Mouse (Mus musculus) hindbrain, embryonic 16.5 days (tissue): ENCODE measurements around the gene Zbtb9. TPM values are rescaled to one million over a fixed set of nuclear protein-coding genes. Genes with fewer than 3 reads are reported as not detected.
A peak's percentile ranks its signal among the peaks of the same experiment; 100 is the strongest.

Experiments used
- ATAC-seq: fragments of 200-750 bp; cut with Nextera tagmentation; 2 replicates; pipeline ENCODE4 v1.8.0; 2017; ENCODE audit warnings: moderate TSS enrichment, moderate library complexity
- H3K27ac ChIP-seq: fragments of 300-500 bp; sonication (generic); 2 replicates; pipeline ENCODE4 v1.5.1; 2014; ENCODE audit warnings: low read depth, mild to moderate bottlenecking, control low read depth, low read length, moderate library complexity
- H3K27me3 ChIP-seq: fragments of 300-500 bp; sonication (generic); replicated peaks from 2 replicates; pipeline ENCODE4 v1.6.1; 2014; ENCODE audit warnings: low read length; ENCODE audit not compliant: control insufficient read depth, insufficient read depth
- H3K36me3 ChIP-seq: fragments of 300-500 bp; sonication (generic); 2 replicates; pipeline ENCODE4 v1.6.1; 2014; ENCODE audit warnings: mild to moderate bottlenecking, low read length, moderate library complexity, mixed read lengths; ENCODE audit not compliant: control insufficient read depth, insufficient read depth
- H3K4me1 ChIP-seq: fragments of 300-500 bp; sonication (generic); 2 replicates; pipeline ENCODE4 v1.6.1; 2014; ENCODE audit warnings: low read depth, low read length; ENCODE audit not compliant: control insufficient read depth, insufficient read depth
- H3K4me2 ChIP-seq: fragments of 300-500 bp; sonication (generic); 2 replicates; pipeline ENCODE4 v1.6.1; 2014; ENCODE audit warnings: mild to moderate bottlenecking, low read length, control low read depth, moderate library complexity
- H3K4me3 ChIP-seq: fragments of 300-500 bp; sonication (generic); 2 replicates; pipeline ENCODE4 v1.5.1; 2014; ENCODE audit warnings: mild to moderate bottlenecking, low read length, control low read depth, moderate library complexity
- H3K9ac ChIP-seq: fragments of 300-500 bp; sonication (generic); 2 replicates; pipeline ENCODE4 v1.6.1; 2014; ENCODE audit warnings: low read depth, mild to moderate bottlenecking, control low read depth, low read length, moderate library complexity
- H3K9me3 ChIP-seq: fragments of 300-500 bp; sonication (generic); 2 replicates; pipeline ENCODE4 v1.6.1; 2014; ENCODE audit warnings: mild to moderate bottlenecking, low read length, moderate library complexity; ENCODE audit not compliant: control insufficient read depth
- WGBS: fragments of 180-500 bp; shearing (Covaris S2); extraction: QIAGEN DNeasy Blood & Tissue Kit; methylation state at CpG from one replicate; pipeline ENCODE4 v1.1.7; 2014; 5-methylcytosine and 5-hydroxymethylcytosine counted together
- microRNA-seq: library from miRNA; unstranded; fragments of <30 nt; microRNA quantifications from one replicate; pipeline ENCODE4, GENCODE M21; 2017
- polyA plus RNA-seq: library from polyadenylated mRNA; unstranded; fragments of >200 nt; fragmentation: Nextera tagmentation; extraction: Ambion mirVana; gene quantifications from 2 replicates; pipeline ENCODE4 v1.2.1, GENCODE M21; 2015

Gene Zbtb9
- polyA plus RNA-seq, 1 experiment from 2014 or later, result 13.0 TPM

- 75% methylated on average over 14 of the region's 14 CpGs for WGBS
- no peaks in the 10 kb centered on the region for H3K4me1 ChIP-seq
- H3K27ac ChIP-seq, result no peak overlapping the region
- no peak overlapping the region for H3K4me2 ChIP-seq
- no peak overlapping the region for H3K9ac ChIP-seq
- no peaks in the 10 kb centered on the region for H3K9me3 ChIP-seq
- H3K36me3 ChIP-seq, result no peaks in the 10 kb centered on the region
- no peaks in the 10 kb centered on the region for H3K27me3 ChIP-seq
- ATAC-seq, result no peak
- H3K4me3 ChIP-seq, result no peak overlapping the region
Observed at GRCm38 (mm10) chr17:27048445-27049239, 75.7 kb downstream of the Zbtb9 start.

- 70% methylated on average over 5 of the region's 5 CpGs for WGBS
- H3K27me3 ChIP-seq, result peaks cover 9% of the 10 kb centered on the region
- no peak overlapping the region for H3K9ac ChIP-seq
- ATAC-seq, result no peak
- H3K36me3 ChIP-seq, result no peaks in the 10 kb centered on the region
- no peaks in the 10 kb centered on the region for H3K4me1 ChIP-seq
- H3K4me3 ChIP-seq, result no peak overlapping the region
- H3K27ac ChIP-seq, result no peak overlapping the region
- H3K9me3 ChIP-seq, result no peaks in the 10 kb centered on the region
- H3K4me2 ChIP-seq, result no peak overlapping the region
Observed at GRCm38 (mm10) chr17:27050853-27051252, 77.9 kb downstream of the Zbtb9 start.

DNA sequence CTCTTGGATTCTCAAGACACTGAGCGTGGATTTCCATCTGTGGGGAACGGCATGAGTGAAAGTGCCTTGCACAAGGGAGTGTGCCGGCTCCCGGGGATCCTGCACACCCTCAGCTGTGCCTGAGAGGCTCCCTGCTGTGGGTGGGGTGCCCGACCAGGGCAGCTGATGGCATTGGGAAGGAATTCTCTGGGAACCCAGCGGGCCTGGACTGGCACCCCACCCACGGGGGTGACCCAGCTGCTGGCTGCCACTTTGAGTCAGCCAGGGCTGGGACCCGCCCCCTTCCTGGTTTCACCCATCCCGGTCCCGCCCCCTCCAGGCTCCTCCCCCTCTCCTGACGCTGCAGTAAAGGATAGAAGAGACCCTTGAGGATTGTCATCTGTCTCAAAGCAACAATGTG lies 78.5 kb downstream of the Zbtb9 start:
- peaks cover 3% of the 10 kb centered on the region; the same call in 1 of the 2 replicates for H3K4me1 ChIP-seq
- 39% methylated on average over 10 of the region's 11 CpGs for WGBS
- H3K9me3 ChIP-seq, result no peaks in the 10 kb centered on the region
- no peak overlapping the region for H3K4me3 ChIP-seq
- peaks cover 14% of the 10 kb centered on the region for H3K27me3 ChIP-seq
- H3K9ac ChIP-seq, result no peak overlapping the region
- ATAC-seq, result no peak
- H3K27ac ChIP-seq, result no peak overlapping the region
- H3K4me2 ChIP-seq, result peak overlapping the region; percentile 6; the same call in 1 of the 2 replicates
- no peaks in the 10 kb centered on the region for H3K36me3 ChIP-seq

DNA sequence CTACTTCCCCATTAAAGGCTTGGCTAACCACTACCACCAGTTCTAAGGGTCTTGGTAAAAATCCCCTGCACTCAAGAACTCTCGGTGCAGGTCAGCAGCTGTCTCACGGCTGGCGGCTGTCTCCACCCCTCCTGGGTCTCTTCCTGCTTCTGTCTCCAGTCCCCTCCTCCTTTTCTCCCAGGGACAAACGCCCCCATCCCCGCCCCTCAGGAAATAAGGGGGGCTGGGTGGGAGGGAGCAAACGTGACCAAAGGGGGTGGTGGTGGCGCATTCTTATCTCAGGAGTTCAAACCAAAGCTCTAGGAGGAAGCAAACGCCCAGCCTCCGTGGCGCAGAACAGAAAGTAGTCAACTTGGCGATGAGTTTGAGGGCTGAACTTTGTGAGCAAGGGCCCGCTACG lies 83.2 kb downstream of the Zbtb9 start:
- WGBS, result 1% methylated on average over 13 of the region's 13 CpGs
- peak overlapping the region; percentile 84 for H3K4me2 ChIP-seq
- H3K9me3 ChIP-seq, result no peaks in the 10 kb centered on the region
- peaks cover 39% of the 10 kb centered on the region for H3K27me3 ChIP-seq
- peak overlapping the region; percentile 11; the same call in 1 of the 2 replicates for H3K4me3 ChIP-seq
- peaks cover 12% of the 10 kb centered on the region; the same call in 1 of the 2 replicates for H3K4me1 ChIP-seq
- no peak overlapping the region for H3K9ac ChIP-seq
- ATAC-seq, result no peak
- H3K36me3 ChIP-seq, result no peaks in the 10 kb centered on the region
- no peak overlapping the region for H3K27ac ChIP-seq

GRCm38 (mm10) chr17:27056812-27057516 lies 84.0 kb downstream of the Zbtb9 start, which contains the start of gene Itpr3:
TSS of gene Itpr3 (plus strand) at chr17:27057304.
- Histone ChIP-seq H3K4me2 (peak within 1 kb of the TSS; percentile 84), H3K9me3 (no peaks in the 10 kb centered on the region), H3K27ac (no peak within 1 kb of the TSS), H3K4me1 (peaks cover 12% of the 10 kb centered on the region; the same call in 1 of the 2 replicates), H3K36me3 (no peaks in the 10 kb centered on the region), H3K9ac (peak within 1 kb of the TSS; percentile 56), H3K4me3 (peak within 1 kb of the TSS; percentile 51), H3K27me3 (peaks cover 39% of the 10 kb centered on the region)
- ATAC-seq, result peak; percentile 58
- WGBS, result under 1% methylated on average over 40 of the region's 66 CpGs

DNA sequence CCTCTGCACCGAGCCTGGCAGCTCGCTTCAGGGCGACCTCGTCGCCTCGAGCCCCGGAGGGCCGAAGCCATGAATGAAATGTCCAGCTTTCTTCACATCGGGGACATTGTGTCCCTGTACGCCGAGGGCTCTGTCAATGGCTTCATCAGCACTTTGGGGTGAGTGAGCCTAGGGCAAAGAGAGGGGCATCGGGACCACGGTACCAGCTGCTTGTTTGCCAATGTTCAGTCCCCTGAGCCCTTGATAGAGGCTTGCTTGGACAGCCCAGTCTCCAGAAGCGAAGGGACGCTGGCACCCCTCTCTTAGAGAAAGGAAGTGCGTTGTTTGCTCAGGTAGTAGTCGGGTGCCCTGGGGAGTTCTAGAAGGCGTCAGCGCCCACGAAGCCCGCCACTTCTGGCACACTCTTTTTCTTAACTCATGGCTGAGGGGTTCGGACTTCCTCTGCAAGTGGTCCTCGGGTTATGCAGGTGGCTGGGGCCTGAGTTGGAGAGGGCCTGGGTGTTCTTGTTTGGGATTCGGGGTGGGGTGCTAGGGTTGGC lies 84.6 kb downstream of the Zbtb9 start:
- WGBS, result 1% methylated on average over 24 of the region's 24 CpGs
- H3K27me3 ChIP-seq, result peaks cover 39% of the 10 kb centered on the region

More for the DNA sequence above, 84.6 kb downstream of the Zbtb9 start:
- Histone ChIP-seq H3K27ac (no peak overlapping the region), H3K4me2 (peak overlapping the region; percentile 84), H3K4me1 (peaks cover 12% of the 10 kb centered on the region; the same call in 1 of the 2 replicates), H3K36me3 (no peaks in the 10 kb centered on the region), H3K9ac (peak overlapping the region; percentile 56), H3K4me3 (peak overlapping the region; percentile 51), H3K9me3 (no peaks in the 10 kb centered on the region)
- ATAC-seq, result no peak

Small RNA genes within 50 kb of the gene (microRNA-seq; reads per million reads assigned to microRNA genes)
- gene Mir3083, result 1.2 reads per million
- not detected for gene Mir6968

Other genes starting within 250 kb of the Zbtb9 start
- 57.7 and 63.6 TPM in 2 replicates for gene Bnip1, start 192.1 kb upstream of the Zbtb9 start, polyA plus RNA-seq
- gene Nkx2-5, start 128.2 kb upstream of the Zbtb9 start, polyA plus RNA-seq, result not detected in 2 replicates
- gene Kifc5b, start 56.1 kb upstream of the Zbtb9 start, polyA plus RNA-seq, result 2.6 and 3.6 TPM in 2 replicates
- gene Phf1, start 40.1 kb upstream of the Zbtb9 start, polyA plus RNA-seq, result 30.3 and 31.7 TPM in 2 replicates
- 140 and 150 TPM in 2 replicates for gene Cuta, start 33.6 kb upstream of the Zbtb9 start, polyA plus RNA-seq
- gene Syngap1, start 31.9 kb upstream of the Zbtb9 start, polyA plus RNA-seq, result 2.5 and 4.9 TPM in 2 replicates
- 4.0 and 4.1 TPM in 2 replicates for gene Bak1, start 55.8 kb downstream of the Zbtb9 start, polyA plus RNA-seq
- 0.84 and 0.94 TPM in 2 replicates for gene Itpr3, start 84.1 kb downstream of the Zbtb9 start, polyA plus RNA-seq
- 343 and 396 TPM in 2 replicates for gene Uqcc2, start 160.7 kb downstream of the Zbtb9 start, polyA plus RNA-seq
- 0.27 and 0.31 TPM in 2 replicates for gene Ip6k3, start 194.6 kb downstream of the Zbtb9 start, polyA plus RNA-seq
- gene Lemd2, start 231.3 kb downstream of the Zbtb9 start, polyA plus RNA-seq, result 11.1 and 17.7 TPM in 2 replicates